Mouse (Mus musculus) skeletal muscle tissue, adult 2 months (tissue): Measurements from ENCODE around the gene Mid1.
"Not testable (repeated sequence)": the region's sequence is repeated elsewhere in the genome, so short reads cannot be mapped to it uniquely, and the experiment has no call there.

Source experiments
- DNase-seq: peaks from one replicate; pipeline ENCODE4 v3.0.0-alpha.2; 2012; ENCODE audit warnings: low read depth, low spot score

Gene Mid1

DNA sequence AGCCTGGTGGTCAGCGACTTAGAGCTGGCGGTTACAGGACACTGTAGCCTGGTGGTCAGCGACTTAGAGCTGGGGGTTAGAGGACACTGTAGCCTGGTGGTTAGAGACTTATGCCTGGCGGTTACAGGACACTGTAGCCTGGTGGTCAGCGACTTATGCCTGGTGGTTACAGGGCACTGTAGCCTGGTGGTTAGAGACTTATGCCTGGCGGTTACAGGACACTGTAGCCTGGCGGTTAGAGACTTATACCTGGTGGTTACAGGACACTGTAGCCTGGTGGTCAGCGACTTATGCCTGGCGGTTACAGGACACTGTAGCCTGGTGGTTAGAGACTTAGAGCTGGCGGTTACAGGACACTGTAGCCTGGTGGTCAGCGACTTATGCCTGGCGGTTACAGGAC lies 330.9 kb downstream of the Mid1 start:
- DNase-seq, result not testable (repeated sequence)

DNA sequence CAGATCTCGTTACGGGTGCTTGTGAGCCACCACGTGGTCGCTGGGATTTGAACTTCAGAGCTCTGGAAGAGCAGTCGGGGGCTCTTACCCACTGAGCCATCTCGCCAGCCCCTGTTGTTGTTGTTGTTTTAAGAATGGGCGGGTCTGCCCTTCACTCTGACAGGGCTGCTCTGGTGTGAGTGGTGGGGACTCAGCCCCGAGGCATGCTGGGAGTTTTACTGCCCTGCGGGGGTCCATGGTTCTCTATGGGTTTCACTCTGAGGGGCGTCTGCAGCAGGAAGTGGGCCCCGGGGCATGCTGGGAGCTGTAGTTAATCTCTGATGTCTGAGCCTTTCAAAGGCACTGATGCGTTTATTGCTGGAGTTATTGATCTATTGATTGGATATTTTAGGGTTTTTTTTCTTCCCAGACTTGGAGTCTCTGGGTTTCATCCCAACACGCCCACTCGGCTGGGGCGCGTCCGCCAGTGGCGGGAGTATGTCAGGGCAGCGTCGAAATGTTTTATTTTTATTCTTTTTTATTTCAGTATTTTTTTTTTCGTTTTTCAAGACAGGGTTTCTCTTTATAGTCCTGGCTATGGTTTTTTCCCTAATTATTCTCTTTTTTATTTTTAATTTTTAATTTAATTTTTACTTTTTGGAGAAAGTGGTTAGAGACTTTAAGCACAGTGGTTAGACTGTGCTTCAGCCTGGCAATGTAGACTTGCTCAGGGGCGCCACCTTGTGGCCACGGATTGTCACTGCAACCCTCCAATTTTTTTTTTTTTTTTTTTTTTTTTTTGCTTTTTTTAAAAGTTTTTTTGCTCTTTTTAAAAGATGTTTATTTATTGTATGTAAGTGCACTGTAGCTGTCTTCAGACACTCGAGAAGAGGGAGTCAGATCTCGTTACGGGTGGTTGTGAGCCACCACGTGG lies 332.6 kb downstream of the Mid1 start:
- DNase-seq, result not testable (repeated sequence)

DNA sequence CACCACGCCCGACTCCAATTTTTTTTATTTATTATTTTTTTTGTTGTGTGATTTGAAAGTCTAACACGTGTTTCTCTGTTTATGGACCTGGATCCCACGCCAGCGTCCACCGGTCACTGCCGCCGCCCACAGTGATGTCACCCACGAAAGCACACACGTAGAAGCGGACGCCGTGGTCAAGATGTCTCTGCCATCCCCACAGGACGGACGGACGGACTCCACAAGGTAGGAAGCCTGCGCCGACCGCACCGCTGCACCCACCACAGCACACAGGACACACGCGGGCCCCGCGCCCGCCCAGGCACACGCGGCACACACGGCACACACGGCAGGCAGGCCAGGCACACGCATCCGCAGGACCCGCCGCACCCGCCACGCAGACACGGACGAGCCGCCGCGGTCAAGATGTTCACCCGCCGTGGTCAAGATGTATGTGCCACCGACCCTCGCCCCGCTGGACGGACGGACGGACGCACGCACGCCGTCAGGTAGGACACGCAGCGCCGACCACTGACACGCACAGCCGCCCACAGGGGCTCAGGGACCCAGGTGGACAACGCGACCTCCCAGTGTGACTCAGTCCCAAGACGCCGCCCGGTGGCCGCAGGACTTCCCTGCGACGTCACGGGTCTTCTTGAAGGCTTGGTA lies 333.7 kb downstream of the Mid1 start:
- DNase-seq, result not testable (repeated sequence)

DNA sequence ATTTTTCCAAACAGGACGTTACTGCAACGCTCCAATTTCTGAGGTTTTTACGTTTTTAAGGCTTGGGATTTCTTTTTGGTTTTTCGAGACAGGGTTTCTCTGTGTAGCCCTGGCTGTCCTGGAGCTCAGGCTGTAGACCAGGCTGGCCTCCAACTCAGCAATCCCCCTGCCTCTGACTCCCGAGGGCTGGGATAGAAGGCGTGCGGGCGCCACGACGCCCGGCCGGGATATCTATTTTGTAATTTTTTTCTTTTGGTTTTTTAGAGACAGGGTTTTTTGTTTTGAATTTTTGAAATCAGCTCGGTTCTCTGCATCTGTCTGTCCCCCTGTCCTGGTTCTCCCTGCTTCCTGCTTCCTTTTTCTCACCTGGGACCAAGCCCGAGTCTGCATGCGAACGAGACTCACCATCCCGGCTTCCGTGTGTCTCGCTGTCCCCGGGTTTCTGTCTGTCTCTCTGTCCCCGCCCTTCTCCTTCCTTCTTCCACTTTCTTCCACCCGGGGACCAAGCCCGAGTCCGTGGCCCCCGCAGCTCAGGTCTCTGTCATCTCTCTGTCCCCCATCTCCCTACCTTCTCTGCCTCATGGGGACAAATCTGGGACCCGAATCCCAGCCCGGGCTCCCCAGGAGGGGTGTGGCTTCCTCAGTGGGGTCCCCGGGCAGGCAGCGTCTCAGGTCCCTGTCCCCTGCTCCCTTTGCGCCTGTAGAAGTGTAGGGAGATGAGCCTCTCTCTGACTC lies 334.4 kb downstream of the Mid1 start:
- not testable (repeated sequence) for DNase-seq

- peak; percentile 79 for DNase-seq
These were observed 335.1 kb downstream of the Mid1 start for GRCm38 (mm10) chrX:170019954-170020689.

DNA sequence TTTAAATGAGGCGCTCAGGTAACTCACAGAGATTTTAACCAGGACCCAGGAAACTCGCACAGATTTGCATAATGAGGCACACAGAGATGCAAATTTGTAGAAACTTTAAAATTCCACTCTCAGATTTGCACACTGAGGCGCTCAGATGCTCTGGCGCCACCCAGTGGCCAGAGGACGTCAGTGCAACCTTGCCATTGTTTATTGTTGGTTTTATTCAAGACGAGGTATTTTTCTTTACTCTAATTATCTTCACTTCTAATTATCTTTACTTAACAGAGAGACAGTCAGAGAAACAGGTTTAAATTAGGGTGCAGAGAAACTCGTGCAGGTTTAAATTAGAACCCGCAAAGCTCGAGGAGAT lies 335.7 kb downstream of the Mid1 start:
- DNase-seq, result not testable (repeated sequence)

DNA sequence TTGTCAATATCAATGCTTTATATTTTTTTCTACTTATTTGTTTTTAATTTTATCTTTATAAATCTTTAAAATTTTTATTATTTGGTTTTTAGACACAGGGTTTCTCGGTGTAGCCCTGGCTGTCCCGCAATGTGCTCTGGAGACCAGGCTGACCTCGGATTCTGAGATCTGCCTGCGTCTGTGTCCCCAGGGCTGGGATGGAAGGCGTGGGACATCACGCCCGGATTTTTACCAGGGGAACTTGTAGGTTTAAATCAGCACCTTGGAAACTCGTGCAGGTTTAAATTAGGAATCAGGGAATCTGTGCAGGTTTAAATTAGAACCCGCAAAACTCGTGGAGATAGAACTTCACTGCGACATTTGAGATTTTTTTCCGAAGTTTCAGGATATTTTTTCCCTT lies 336.2 kb downstream of the Mid1 start:
- DNase-seq, result not testable (repeated sequence)

DNA sequence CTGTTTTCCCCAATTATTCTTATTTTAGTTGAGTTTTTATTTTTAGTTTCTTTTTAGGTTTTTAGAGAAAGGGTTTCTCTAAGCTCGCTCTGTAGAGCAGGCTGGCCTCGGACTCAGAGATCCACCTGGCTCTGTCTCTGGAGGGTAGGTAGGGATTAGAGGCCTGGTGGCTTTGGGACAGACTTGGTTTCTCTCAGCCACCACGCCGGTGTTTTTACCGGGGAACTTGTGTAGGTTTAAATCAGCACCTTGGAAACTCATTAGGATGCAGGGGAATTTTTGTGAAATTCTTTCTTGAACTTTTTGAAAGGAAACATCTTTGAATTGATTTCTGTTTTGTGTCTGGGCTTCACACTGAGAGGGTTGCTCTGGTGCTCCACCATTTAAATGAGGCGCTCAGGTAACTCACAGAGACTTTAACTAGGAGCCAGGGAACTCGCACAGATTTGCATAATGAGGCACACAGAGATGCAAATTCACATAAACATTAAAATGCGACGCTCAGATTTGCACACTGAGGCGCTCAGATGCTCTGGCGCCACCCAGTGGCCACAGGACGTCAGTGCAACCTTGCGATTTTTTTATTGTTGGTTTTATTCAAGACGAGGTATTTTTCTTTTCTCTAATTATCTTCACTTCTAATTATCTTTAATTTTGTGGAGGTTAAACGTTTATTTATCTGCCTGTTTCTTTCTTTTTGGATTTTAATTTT lies 336.9 kb downstream of the Mid1 start:
- not testable (repeated sequence) for DNase-seq
